Mouse (Mus musculus) cortical plate, adult 2 months (tissue): ENCODE measurements at regions not wholly inside any gene's neighbourhood (a gene's known extent, or its start where the extent isn't known, plus 50 kb on each side); places are given as distances from the start of the nearest gene placed in this dataset.

Source experiments
- CTCF ChIP-seq: fragments of 200-500 bp; IDR thresholded peaks from 2 replicates; pipeline ENCODE4 v1.5.1; 2011; ENCODE audit warnings: mild to moderate bottlenecking, control low read depth, low read length; ENCODE audit not compliant: insufficient read depth; ENCODE audit errors: extremely low read depth
- POLR2A ChIP-seq: fragments of 200-500 bp; IDR thresholded peaks from 2 replicates; pipeline ENCODE4 v1.6.1; 2011; ENCODE audit warnings: mild to moderate bottlenecking, low read length, control low read depth; ENCODE audit not compliant: insufficient read depth; ENCODE audit errors: extremely low read depth

GRCm38 (mm10) chr14:103421305-103421822 is 74.8 kb upstream of the Mycbp2 start:
- TF ChIP-seq CTCF: no peak
- TF ChIP-seq POLR2A: no peak
